Mouse (Mus musculus): ENCODE results near the gene Rnase11.

DNA sequence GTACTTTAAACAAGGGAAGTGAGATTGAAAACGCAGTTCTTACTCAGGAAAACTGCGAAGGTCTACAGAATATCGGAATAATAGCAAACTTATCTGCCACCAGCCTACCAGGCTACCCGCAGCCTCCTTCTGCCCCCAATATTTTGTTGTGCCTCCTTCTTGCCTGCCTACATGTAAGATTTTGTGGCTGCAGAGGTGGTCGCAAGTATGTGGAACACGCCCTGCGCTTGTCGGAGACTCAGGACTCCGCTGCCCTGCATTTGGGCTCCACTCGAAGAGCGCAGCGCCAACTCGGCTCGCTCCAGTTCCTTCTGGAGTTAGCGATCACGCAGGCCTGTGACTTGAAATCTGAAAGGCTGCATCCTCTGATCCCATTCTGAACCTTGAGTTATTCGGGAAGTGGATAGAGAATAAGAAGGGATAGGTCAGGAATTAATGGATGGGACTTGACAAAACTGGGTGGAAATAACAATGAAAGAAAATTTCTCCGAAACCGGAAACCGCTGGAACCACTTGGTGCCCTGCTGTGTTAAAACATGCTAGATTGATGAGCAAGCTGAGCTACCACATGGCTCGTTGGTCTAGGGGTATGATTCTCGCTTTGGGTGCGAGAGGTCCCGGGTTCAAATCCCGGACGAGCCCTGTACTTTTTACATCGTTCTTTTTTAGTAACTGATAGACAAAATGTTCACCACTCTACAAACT lies 40.3 kb upstream of the Rnase11 start:
- no peak for TF ChIP-seq CTCF (IDR thresholded peaks at IDR 0.05; ENCODE audit: borderline replicate concordance, insufficient read depth, low read depth, low read length)
- no peak for TF ChIP-seq POLR2A (IDR thresholded peaks at IDR 0.05; ENCODE audit: borderline replicate concordance, insufficient read depth, low read length)

Data from cerebellum, adult 2 months (tissue).